ENCODE assay signal across 25 mouse cellular contexts in the genomic region with DNA sequence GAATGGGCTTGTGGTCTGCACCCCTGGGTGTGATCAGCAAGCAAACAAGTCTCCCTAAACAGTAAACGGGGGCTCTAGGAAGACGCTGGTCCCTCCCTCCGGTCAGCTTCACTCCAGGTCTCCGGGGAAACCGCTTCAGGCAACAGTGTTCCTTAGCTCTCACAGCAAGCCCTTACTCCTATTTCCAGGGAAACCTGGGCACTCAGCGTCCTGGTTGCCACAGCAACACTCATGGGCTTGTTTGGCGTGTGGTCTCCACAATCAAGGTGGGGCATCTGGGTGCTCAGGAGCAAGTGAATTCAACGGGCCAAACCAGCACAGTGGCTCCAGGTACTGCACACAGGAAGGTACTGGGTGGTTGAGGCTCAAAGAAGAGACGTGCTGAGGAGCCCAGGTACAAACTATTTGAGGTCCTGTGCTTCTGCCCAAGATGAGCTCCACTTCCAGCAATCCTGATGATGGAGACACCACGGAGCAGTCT. TPM values are rescaled to one million over a fixed set of nuclear protein-coding genes. Genes with fewer than 3 reads are reported as not detected.
DNase-seq lines count a peak whose midpoint lies in the region; ATAC-seq and TF ChIP-seq lines count a peak whose summit lies in the region.
"Had no signal": no experiment of that assay in that cellular context is flagged by ENCODE, and none has a peak within 500 bp of the region (broad histone marks: within the 10 kb centered on the region; RNA-seq: fewer than 3 reads in every experiment).

A gene (plus strand): TSS at position 431 of the 481 bp plus-strand sequence.

- H3K4me1 ChIP-seq in heart, embryonic 13.5 days: peaks cover 12% of the 10 kb centered on the region
- H3K4me1 ChIP-seq in lung, embryonic 14.5 days (ENCODE audit: insufficient read depth): no peaks in the 10 kb centered on the region
- no peaks in the 10 kb centered on the region for H3K4me1 ChIP-seq in intestine, postnatal 0 days (replicated peaks; ENCODE audit: control insufficient read depth, insufficient read depth, low read length)
- no peaks in the 10 kb centered on the region for H3K4me1 ChIP-seq in liver, embryonic 12.5 days

- no peaks in the 10 kb centered on the region for H3K9me3 ChIP-seq in heart, embryonic 13.5 days
- H3K9me3 ChIP-seq in lung, embryonic 14.5 days (ENCODE audit: low read depth, low read length): no peaks in the 10 kb centered on the region
- H3K9me3 ChIP-seq in intestine, postnatal 0 days (ENCODE audit: control insufficient read depth): no peaks in the 10 kb centered on the region
- no peaks in the 10 kb centered on the region for H3K9me3 ChIP-seq in liver, embryonic 12.5 days (replicated peaks)
- H3K9me3 ChIP-seq: forebrain, embryonic 10.5 days; midbrain, embryonic 12.5 days had no signal

- no peak within 1 kb of the TSS for H3K4me3 ChIP-seq in heart, embryonic 13.5 days
- no peak within 1 kb of the TSS for H3K4me3 ChIP-seq in lung, embryonic 14.5 days (ENCODE audit: low read depth, low read length)
- H3K4me3 ChIP-seq in intestine, postnatal 0 days (ENCODE audit: low read depth, low read length): no peak within 1 kb of the TSS
- H3K4me3 ChIP-seq in liver, embryonic 12.5 days: no peak within 1 kb of the TSS
- H3K4me3 ChIP-seq: forebrain, embryonic 10.5 days; layer of hippocampus, adult 2 months; midbrain, embryonic 12.5 days had no signal

- 55% methylated on average over 10 of the region's 10 CpGs for WGBS in heart, embryonic 13.5 days
- WGBS in lung, embryonic 14.5 days: 38% methylated on average over 10 of the region's 10 CpGs
- WGBS in intestine, postnatal 0 days: 24% methylated on average over 10 of the region's 10 CpGs
- WGBS in liver, embryonic 12.5 days (ENCODE audit: insufficient replicate concordance): 50% methylated on average over 10 of the region's 10 CpGs

- intact Hi-C loops in heart, postnatal 25 days (cut with DNase I): no loop called here

- no peak within 1 kb of the TSS for H3K27ac ChIP-seq in heart, embryonic 13.5 days (replicated peaks)
- no peak within 1 kb of the TSS for H3K27ac ChIP-seq in lung, embryonic 14.5 days (ENCODE audit: low read depth)
- no peak within 1 kb of the TSS for H3K27ac ChIP-seq in intestine, postnatal 0 days (ENCODE audit: low read depth, low read length)
- H3K27ac ChIP-seq in liver, embryonic 12.5 days: no peak within 1 kb of the TSS
- H3K27ac ChIP-seq: forebrain, embryonic 10.5 days; layer of hippocampus, adult 2 months; macrophage; midbrain, embryonic 12.5 days had no signal

- TF ChIP-seq CTCF in lung, embryonic 14.5 days (IDR thresholded peaks at IDR 0.05; ENCODE audit: low read depth): no peak
- TF ChIP-seq CTCF in intestine, postnatal 0 days (IDR thresholded peaks at IDR 0.05; ENCODE audit: low read depth): no peak

- peaks cover 96% of the 10 kb centered on the region for H3K27me3 ChIP-seq in heart, embryonic 13.5 days (replicated peaks)
- H3K27me3 ChIP-seq in lung, embryonic 14.5 days (ENCODE audit: insufficient read depth, low read length): no peaks in the 10 kb centered on the region
- H3K27me3 ChIP-seq in intestine, postnatal 0 days (replicated peaks; ENCODE audit: control insufficient read depth, insufficient read depth, low read length): 0 out of 2 replicates have a peak, but pooled peaks cover 3% of the 10 kb centered on the region
- 0 out of 2 replicates have a peak, but pooled peaks cover 3% of the 10 kb centered on the region for H3K27me3 ChIP-seq in liver, embryonic 12.5 days (replicated peaks)
- H3K27me3 ChIP-seq: midbrain, embryonic 12.5 days had no signal

- no peak within 1 kb of the TSS for H3K4me2 ChIP-seq in heart, embryonic 13.5 days
- 0 out of 2 replicates have a peak within 1 kb of the TSS, but pooled peaks have one; percentile 7 for H3K4me2 ChIP-seq in lung, embryonic 14.5 days
- H3K4me2 ChIP-seq in intestine, postnatal 0 days (replicated peaks; ENCODE audit: low read depth): no peak within 1 kb of the TSS
- no peak within 1 kb of the TSS for H3K4me2 ChIP-seq in liver, embryonic 12.5 days
- H3K4me2 ChIP-seq: liver, embryonic 11.5 days; midbrain, embryonic 12.5 days had no signal

- H3K36me3 ChIP-seq in heart, embryonic 13.5 days: no peaks in the 10 kb centered on the region
- H3K36me3 ChIP-seq in lung, embryonic 14.5 days (ENCODE audit: insufficient read depth): no peaks in the 10 kb centered on the region
- no peaks in the 10 kb centered on the region for H3K36me3 ChIP-seq in intestine, postnatal 0 days (ENCODE audit: control insufficient read depth, insufficient read depth)
- no peaks in the 10 kb centered on the region for H3K36me3 ChIP-seq in liver, embryonic 12.5 days
- H3K36me3 ChIP-seq: forebrain, embryonic 10.5 days; midbrain, embryonic 12.5 days had no signal

- no peak for ATAC-seq in heart, embryonic 13.5 days (ENCODE audit: extremely low read depth, insufficient number of reproducible peaks, low FRiP score, low TSS enrichment)
- ATAC-seq in lung, embryonic 14.5 days (ENCODE audit: insufficient read depth): peak; percentile 33; the same call in 1 of the 2 replicates
- ATAC-seq in intestine, postnatal 0 days: peak; percentile 12; the same call in 1 of the 2 replicates
- no peak for ATAC-seq in liver, embryonic 12.5 days
- ATAC-seq: hindbrain, embryonic 16.5 days had no signal

- no peak for DNase-seq in heart, postnatal 25 days (ENCODE audit: low spot score)
- DNase-seq in lung, embryonic 14.5 days: peak; percentile 54
- DNase-seq in lung, postnatal 14 days: no peak
- DNase-seq in R1 (ENCODE audit: low read depth, low spot score): peak; percentile 42
- DNase-seq in left cerebral cortex, adult 8-10 months (ENCODE audit: low spot score in 2 of 2): no peak
- DNase-seq: adrenal gland, postnatal 36 days; cerebellum, adult 18-20 months; cerebellum, postnatal 25 days; kidney, adult 8-10 months; kidney, postnatal 14 days; left cerebral cortex, postnatal 4 days; thymus, postnatal 14 days had no signal

- peak within 1 kb of the TSS; percentile 1; the same call in 1 of the 2 replicates for H3K9ac ChIP-seq in heart, embryonic 13.5 days
- H3K9ac ChIP-seq in lung, embryonic 14.5 days: no peak within 1 kb of the TSS
- H3K9ac ChIP-seq in intestine, postnatal 0 days (ENCODE audit: low read depth, low read length): no peak within 1 kb of the TSS
- H3K9ac ChIP-seq in liver, embryonic 12.5 days: no peak within 1 kb of the TSS
- H3K9ac ChIP-seq: midbrain, embryonic 12.5 days had no signal

RNA-seq across cellular contexts. Expression of the gene that starts here (rescaled TPM):
- polyA plus RNA-seq in heart, embryonic 13.5 days (2015; fragmentation: Nextera tagmentation; extraction: Ambion mirVana): 0.17 and 0.31 TPM in 2 replicates
- total RNA-seq in heart, postnatal 25 days (2021): under 1 TPM; 0.10 to 0.11 TPM
- 2.8 and 3.7 TPM in 2 replicates for polyA plus RNA-seq in lung, embryonic 14.5 days (2014; fragmentation: Nextera tagmentation; extraction: Ambion mirVana)
- polyA plus RNA-seq in intestine, postnatal 0 days (2015; fragmentation: Nextera tagmentation; extraction: Ambion mirVana): 0.04 TPM in 1 of 2 replicates, not detected in the other
- polyA plus RNA-seq in liver, embryonic 12.5 days (2016; fragmentation: Nextera tagmentation; extraction: Ambion mirVana): 0.02 and 0.04 TPM in 2 replicates
- total RNA-seq in left cerebral cortex, adult 8-10 months (2022): under 1 TPM; 0.15 to 0.42 (median 0.20) TPM
- total RNA-seq: CH12.LX; gastrocnemius, postnatal 4 days; MEL had no signal
- polyA plus RNA-seq: macrophage; small intestine, adult 2 months had no signal

Comparison
In these comparisons a context has a peak if more than half of its experiments do, and no peak if none do; other contexts are left out.
1. DNase-seq: peak in lung, embryonic 14.5 days (single experiment) and R1 (single experiment); none in heart, postnatal 25 days (single experiment), lung, postnatal 14 days (single experiment) and left cerebral cortex, adult 8-10 months (0 of 2).
2. Peak in ATAC-seq in intestine, postnatal 0 days; RNA of the gene not detected or under 1 TPM.